Mouse (Mus musculus) adrenal gland, adult (tissue): Measurements from ENCODE around the gene Eps8.

Experiments used
- DNase-seq, 2 experiments: peaks; one replicate each; pipeline ENCODE4 v3.0.0; 2022 to 2023; ENCODE audit warnings: low spot score in 1 of 2; ENCODE audit not compliant: inconsistent age in 2 of 2

The Eps8 gene

DNA sequence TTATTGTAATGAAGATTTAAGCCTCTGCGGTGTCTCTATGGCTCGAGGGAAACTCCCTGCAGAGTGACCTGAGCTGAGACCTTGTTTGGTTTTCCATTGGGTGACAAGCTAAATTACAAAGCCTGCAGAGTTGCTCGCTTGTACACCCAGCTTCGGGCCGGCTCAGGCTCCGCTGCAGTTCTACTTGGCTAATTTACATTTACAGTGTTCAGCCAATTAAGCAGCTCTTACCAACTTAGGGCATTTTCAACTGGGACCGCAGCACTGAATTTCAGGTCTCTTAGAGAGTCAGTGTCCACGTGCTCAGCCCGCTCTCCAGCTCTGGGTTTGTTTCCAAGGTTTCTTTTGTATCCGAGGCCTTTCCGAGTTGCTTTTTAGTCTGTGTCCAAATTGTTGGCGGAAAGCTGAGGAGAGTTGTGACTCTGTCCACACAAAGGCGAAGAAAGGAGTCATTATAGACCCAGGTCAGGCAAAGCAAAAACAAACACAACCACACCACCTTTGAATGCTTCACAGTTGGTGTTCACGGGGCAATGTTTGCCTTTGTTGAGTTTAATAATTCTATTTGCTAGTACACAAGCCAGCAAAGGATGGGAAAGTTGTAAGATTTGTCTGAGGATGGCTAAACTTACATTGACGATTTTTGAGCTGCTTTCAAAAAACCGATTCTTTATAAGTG, 216.6 kb downstream of the Eps8 start:
- DNase-seq = no peak

DNA sequence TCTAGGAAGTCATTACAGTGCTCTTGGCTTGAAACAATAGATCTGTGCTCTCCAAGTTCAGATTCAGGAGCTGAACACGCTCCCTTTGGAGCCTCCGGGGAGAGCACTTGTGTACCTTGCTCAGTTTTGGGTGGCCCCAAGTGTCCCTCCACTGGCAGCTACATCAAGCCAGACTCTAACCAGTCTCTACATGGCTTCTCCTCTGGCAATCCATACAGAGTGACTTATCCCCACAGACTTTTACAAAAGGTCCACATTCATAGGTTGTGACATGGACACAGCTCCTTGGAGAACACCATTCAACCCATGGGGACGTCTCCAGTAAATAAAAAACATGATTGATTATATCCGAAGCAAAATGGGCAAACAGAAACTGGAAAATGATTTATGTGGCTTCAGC, 217.2 kb downstream of the Eps8 start:
- DNase-seq = no peak

DNA sequence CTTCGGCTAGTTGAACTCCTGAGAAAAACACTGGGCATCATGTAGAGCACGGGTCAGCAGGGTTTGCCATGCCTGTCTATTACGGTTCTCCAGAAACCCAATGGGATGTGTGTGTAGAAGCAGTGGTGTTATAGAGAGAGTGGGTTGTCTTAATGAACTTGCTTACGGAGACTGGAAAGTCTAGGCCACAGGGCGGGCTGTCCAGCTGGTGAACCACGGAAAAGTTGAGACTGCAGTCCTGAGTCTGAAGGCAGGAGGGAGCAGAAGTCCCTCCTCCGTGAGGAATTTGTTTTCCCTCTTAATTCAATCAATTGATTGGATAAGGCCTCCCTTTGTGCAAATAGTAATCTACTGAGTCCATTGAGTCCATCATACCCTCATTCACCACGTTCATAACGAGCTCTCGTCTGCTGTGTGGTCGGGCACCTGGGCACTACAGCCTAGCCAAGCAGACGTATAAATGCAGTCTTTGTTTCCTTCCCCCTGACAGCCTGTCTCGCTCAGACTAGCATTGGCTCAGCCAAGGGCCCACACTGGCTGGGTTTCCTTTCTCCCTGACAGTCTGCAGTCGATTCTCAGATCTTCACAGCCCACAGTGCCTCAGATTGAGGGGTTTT, 221.0 kb downstream of the Eps8 start:
- DNase-seq = no peak
